Mouse (Mus musculus): ENCODE data around the gene Cdc14a.

Cdc14a gene

GRCm38 (mm10) chr3:116327001-116327615 lies 96.7 kb downstream of the Cdc14a start:
- DNase-seq, result peak; percentile 87

GRCm38 (mm10) chr3:116325501-116325900 lies 98.3 kb downstream of the Cdc14a start:
- DNase-seq, result no peak

GRCm38 (mm10) chr3:116319696-116320095 lies 104.1 kb downstream of the Cdc14a start:
- no peak for DNase-seq

- no peak for DNase-seq
Observed at GRCm38 (mm10) chr3:116311838-116312237, 112.0 kb downstream of the Cdc14a start.

- DNase-seq, result no peak
Observed at GRCm38 (mm10) chr3:116311173-116311572, 112.7 kb downstream of the Cdc14a start.

- no peak for DNase-seq
Observed at GRCm38 (mm10) chr3:116310672-116311071, 113.2 kb downstream of the Cdc14a start.

GRCm38 (mm10) chr3:116310033-116310432 lies 113.8 kb downstream of the Cdc14a start:
- DNase-seq, result no peak

- no peak for DNase-seq
Observed at GRCm38 (mm10) chr3:116304800-116305753, 118.8 kb downstream of the Cdc14a start.

GRCm38 (mm10) chr3:116302581-116302980 lies 121.3 kb downstream of the Cdc14a start:
- no peak for DNase-seq

GRCm38 (mm10) chr3:116301754-116302153 lies 122.1 kb downstream of the Cdc14a start:
- DNase-seq, result no peak

- no peak for DNase-seq
Observed at GRCm38 (mm10) chr3:116298727-116299126, 125.1 kb downstream of the Cdc14a start.

- DNase-seq, result no peak
Observed at GRCm38 (mm10) chr3:116298003-116298402, 125.8 kb downstream of the Cdc14a start.

- no peak for DNase-seq
Observed at GRCm38 (mm10) chr3:116297170-116297569, 126.7 kb downstream of the Cdc14a start.

GRCm38 (mm10) chr3:116290041-116290815 lies 133.6 kb downstream of the Cdc14a start:
- no peak for DNase-seq

GRCm38 (mm10) chr3:116288833-116289232 lies 135.0 kb downstream of the Cdc14a start:
- DNase-seq, result peak; percentile 25

GRCm38 (mm10) chr3:116284735-116285134 lies 139.1 kb downstream of the Cdc14a start:
- no peak for DNase-seq

GRCm38 (mm10) chr3:116283996-116284395 lies 139.8 kb downstream of the Cdc14a start:
- DNase-seq, result no peak

- DNase-seq, result no peak
Observed at GRCm38 (mm10) chr3:116281663-116282062, 142.2 kb downstream of the Cdc14a start.

GRCm38 (mm10) chr3:116277146-116277545 lies 146.7 kb downstream of the Cdc14a start:
- no peak for DNase-seq

GRCm38 (mm10) chr3:116271679-116272078 lies 152.2 kb downstream of the Cdc14a start:
- no peak for DNase-seq

- DNase-seq, result no peak
Observed at GRCm38 (mm10) chr3:116267036-116267654, 156.7 kb downstream of the Cdc14a start.

- no peak for DNase-seq
Observed at GRCm38 (mm10) chr3:116266360-116266759, 157.5 kb downstream of the Cdc14a start.

GRCm38 (mm10) chr3:116263977-116264376 lies 159.9 kb downstream of the Cdc14a start:
- no peak for DNase-seq
